Mouse (Mus musculus): ENCODE results near the gene Tnfsf13.

Tnfsf13 gene

DNA sequence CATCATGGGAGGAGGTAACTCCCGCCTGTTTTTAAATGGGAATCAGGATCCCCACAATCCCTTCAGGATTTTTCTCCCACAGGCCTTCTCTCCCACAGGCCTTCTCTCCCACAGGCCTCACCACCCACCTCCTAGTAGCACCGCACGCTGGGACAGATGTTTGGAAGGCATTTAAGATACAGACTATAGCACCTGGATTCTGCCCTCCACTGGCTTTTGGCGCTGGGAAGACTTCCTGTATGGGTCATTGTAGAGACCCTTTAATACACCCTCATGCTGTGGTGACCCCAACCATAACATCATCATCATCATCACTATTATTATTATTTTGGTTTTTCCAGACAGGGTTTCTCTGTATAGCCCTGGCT, 21.9 kb upstream of the Tnfsf13 start:
- in situ Hi-C loops (cut with MboI; ENCODE audit: unreplicated experiment in 2 of 2), result loop anchor here in 1 of 2 experiments (25.0 kb wide), 1 partner anchor 480 kb away; no protein-coding TSS in a partner anchor

- in situ Hi-C loops (cut with MboI; ENCODE audit: unreplicated experiment in 2 of 2), result loop anchor here in 1 of 2 experiments (25.0 kb wide), 1 partner anchor 480 kb away; no protein-coding TSS in a partner anchor
Observed at GRCm38 (mm10) chr11:69706775-69707479, 21.3 kb upstream of the Tnfsf13 start.

GRCm38 (mm10) chr11:69704613-69705010, 19.0 kb upstream of the Tnfsf13 start:
- in situ Hi-C loops (cut with MboI; ENCODE audit: unreplicated experiment in 2 of 2), result loop anchor here in 1 of 2 experiments (25.0 kb wide), 1 partner anchor 483 kb away; no protein-coding TSS in a partner anchor

DNA sequence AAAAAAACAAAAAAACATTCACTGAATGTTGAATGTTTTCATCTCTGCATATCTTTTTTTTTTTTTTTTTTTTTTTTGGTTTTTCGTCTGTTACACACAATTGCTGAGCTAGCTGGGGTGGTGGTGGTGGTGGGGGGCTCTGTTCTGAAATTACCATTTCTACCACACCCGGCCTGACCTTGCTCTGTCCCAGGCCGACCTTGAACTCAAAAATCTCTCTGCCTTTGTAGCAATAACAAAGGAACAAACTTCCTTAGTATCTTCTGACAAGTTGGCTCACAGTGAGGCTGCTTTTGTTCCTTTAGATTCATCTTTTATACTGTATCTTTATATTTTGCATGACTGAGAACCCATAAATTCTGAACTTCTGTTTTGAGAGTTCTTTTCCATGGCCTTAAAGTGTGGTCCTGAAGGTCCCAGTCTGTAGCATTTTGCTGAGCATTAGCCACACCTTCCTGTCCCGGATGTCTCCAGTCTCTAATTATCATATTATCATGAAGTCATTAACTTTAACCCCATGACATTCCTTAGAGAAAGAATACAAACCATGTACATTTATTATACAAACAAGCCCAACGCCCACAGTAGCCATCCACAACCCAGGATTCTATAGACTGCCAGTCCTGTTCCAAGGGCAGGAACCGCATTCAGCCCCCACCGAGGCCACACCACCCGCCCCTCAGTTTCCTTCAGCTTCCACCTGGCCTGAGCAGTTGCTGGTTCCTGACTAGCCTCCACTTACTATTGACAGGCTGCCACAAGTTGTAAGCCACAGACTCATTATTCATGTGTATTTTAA, 18.4 kb upstream of the Tnfsf13 start:
- in situ Hi-C loops (cut with MboI; ENCODE audit: unreplicated experiment in 2 of 2), result loop anchor here in 1 of 2 experiments (25.0 kb wide), 1 partner anchor 483 kb away; no protein-coding TSS in a partner anchor

DNA sequence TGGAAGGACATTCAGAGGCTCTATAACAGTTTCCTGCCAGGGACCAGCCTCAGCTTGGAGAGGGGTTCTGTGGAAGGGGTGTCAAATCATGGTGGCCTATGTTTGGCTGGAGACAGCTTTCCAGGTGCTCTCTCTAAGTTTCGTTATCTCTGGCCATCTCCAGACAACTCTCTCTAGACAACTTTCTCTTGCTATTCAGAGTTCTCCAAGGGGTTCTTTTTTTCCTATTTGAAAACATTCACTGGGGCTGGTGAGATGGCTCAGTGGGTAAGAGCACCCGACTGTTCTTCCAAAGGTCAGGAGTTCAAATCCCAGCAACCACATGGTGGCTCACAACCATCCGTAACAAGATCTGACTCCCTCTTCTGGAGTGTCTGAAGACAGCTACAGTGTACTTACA, 17.8 kb upstream of the Tnfsf13 start:
- in situ Hi-C loops (cut with MboI; ENCODE audit: unreplicated experiment in 2 of 2), result loop anchor here in 1 of 2 experiments (25.0 kb wide), 1 partner anchor 484 kb away; no protein-coding TSS in a partner anchor

GRCm38 (mm10) chr11:69702886-69703285, 17.3 kb upstream of the Tnfsf13 start:
- in situ Hi-C loops (cut with MboI; ENCODE audit: unreplicated experiment in 2 of 2), result loop anchor here in 1 of 2 experiments (25.0 kb wide), 1 partner anchor 484 kb away; no protein-coding TSS in a partner anchor

GRCm38 (mm10) chr11:69699595-69699994, 14.0 kb upstream of the Tnfsf13 start:
- in situ Hi-C loops (cut with MboI; ENCODE audit: unreplicated experiment in 2 of 2), result loop anchor here in 1 of 2 experiments (25.0 kb wide), 1 partner anchor 513 kb away; the partner anchor contains the start of genes Slc16a11 and Slc16a13

DNA sequence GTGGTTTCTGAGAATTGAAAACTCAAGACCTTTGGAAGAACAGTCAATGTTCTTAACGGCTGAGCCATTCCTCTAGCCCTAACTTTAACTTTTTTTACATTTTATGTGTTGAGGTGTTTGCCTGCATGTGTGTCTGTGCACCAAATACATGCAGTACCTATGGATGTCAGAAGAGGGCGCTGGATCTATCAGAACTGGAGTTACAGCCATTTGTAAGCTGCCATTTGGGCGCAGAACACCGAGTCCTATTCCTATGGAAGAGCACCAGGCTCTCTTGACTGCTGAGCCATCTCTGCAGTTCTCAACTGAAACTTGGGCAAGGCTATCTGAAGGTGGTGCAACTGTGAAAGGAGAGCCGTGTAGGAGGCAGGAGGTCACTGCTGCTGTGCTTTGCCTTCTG, 13.0 kb upstream of the Tnfsf13 start:
- in situ Hi-C loops (cut with MboI; ENCODE audit: unreplicated experiment in 2 of 2), result loop anchor here in 1 of 2 experiments (25.0 kb wide), 1 partner anchor 514 kb away; the partner anchor contains the start of genes Slc16a11 and Slc16a13

GRCm38 (mm10) chr11:69697396-69697795, 11.8 kb upstream of the Tnfsf13 start:
- in situ Hi-C loops (cut with MboI; ENCODE audit: unreplicated experiment in 2 of 2), result loop anchor here in 1 of 2 experiments (25.0 kb wide), 1 partner anchor 515 kb away; the partner anchor contains the start of genes Slc16a11 and Slc16a13

- in situ Hi-C loops (cut with MboI; ENCODE audit: unreplicated experiment in 2 of 2), result loop anchor here in 1 of 2 experiments (25.0 kb wide), 1 partner anchor 517 kb away; the partner anchor contains the start of genes Slc16a11 and Slc16a13
Observed at GRCm38 (mm10) chr11:69695361-69696181, 10.0 kb upstream of the Tnfsf13 start, which contains the start of the genes Tnfsf12 and Tnfsfm13. TSS of gene Tnfsf12 (minus strand) at chr11:69695849. TSS of gene Tnfsfm13 (minus strand) at chr11:69696098.

DNA sequence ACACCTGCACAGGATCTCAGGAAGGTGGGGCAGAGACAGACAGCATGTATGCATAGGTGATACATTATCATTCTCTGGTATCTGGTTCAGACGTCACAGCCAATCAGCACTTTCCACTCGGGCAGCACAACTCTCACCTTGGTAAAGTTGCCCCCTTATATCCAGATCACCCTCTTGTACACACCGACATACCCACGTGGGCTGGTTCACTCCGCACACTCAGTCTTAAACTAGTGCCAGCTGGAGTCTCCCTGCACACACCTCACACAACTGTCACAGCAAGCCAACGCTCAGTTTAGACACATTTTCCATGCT, 9.4 kb upstream of the Tnfsf13 start:
- in situ Hi-C loops (cut with MboI; ENCODE audit: unreplicated experiment in 2 of 2), result loop anchor here in 1 of 2 experiments (25.0 kb wide), 1 partner anchor 517 kb away; the partner anchor contains the start of genes Slc16a11 and Slc16a13

GRCm38 (mm10) chr11:69693421-69693965, 7.9 kb upstream of the Tnfsf13 start:
- in situ Hi-C loops (cut with MboI; ENCODE audit: unreplicated experiment in 2 of 2), result loop anchor here in 1 of 2 experiments (25.0 kb wide), 1 partner anchor 519 kb away; the partner anchor contains the start of genes Slc16a11 and Slc16a13

- in situ Hi-C loops (cut with MboI; ENCODE audit: unreplicated experiment in 2 of 2), result loop anchor here in 1 of 2 experiments (25.0 kb wide), 1 partner anchor 519 kb away; the partner anchor contains the start of genes Slc16a11 and Slc16a13
Observed at GRCm38 (mm10) chr11:69692863-69693262, 7.3 kb upstream of the Tnfsf13 start.

DNA sequence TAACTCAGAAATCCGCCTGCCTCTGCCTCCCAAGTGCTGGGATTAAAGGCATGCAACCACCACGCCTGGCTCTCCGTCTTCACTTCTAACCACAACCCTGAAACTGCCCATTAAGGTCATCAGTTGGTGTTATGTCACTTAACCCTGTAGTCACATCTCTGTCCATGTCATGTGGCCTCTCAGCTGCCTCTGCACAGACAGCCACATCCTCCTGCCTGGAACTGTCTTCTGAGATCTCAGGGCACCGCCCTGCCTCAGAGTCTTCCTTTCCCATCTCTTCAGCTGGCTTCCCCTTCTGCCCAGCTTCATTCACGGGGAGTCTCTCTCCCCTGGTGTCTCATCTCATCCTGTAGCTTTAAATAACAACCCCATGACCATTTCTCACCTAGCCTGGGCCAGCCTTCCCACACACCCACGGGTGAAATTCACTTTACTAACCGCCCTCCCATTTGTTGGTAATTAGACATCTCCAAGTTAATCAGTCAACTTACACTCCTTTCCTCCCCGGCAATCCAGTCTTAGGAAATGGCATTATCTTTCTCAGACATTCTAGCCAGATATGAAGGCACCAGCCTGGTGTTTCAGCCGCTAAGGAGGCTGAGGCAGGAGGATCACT, 6.7 kb upstream of the Tnfsf13 start:
- in situ Hi-C loops (cut with MboI; ENCODE audit: unreplicated experiment in 2 of 2), result loop anchor here in 1 of 2 experiments (25.0 kb wide), 1 partner anchor 520 kb away; the partner anchor contains the start of genes Slc16a11 and Slc16a13

- in situ Hi-C loops (cut with MboI; ENCODE audit: unreplicated experiment in 2 of 2), result loop anchor here in 1 of 2 experiments (10.0 to 25.0 kb wide), 2 partner anchors 265 to 522 kb away; partner anchors contain the start of genes Slc16a11 and Slc16a13
Observed at GRCm38 (mm10) chr11:69689891-69690290, 4.3 kb upstream of the Tnfsf13 start.

DNA sequence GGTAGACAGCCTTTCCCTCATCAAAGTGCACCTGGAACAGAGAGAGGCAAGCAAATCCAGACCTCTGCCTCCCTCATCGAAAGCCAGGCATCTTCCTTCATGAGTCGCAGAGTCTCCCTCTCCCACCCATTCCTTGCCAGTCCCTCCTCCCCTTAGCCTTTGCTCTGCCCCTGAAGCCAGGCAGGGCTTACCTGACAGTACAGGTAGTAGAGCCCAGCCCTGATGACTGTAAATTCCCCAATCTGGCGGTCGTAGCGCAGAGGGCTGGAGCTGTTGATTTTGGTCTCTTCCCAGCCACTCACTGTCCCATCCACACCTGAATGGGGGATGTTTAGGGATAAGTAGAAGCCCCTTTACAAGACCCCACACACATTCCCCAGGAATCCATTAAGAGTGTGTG, 1.5 kb upstream of the Tnfsf13 start:
- in situ Hi-C loops (cut with MboI; ENCODE audit: unreplicated experiment in 2 of 2), result loop anchor here in 1 of 2 experiments (10.0 to 25.0 kb wide), 2 partner anchors 268 to 525 kb away; partner anchors contain the start of genes Slc16a11 and Slc16a13

GRCm38 (mm10) chr11:69686377-69686776, 793 bp upstream of the Tnfsf13 start:
- in situ Hi-C loops (cut with MboI; ENCODE audit: unreplicated experiment in 2 of 2), result loop anchor here in 1 of 2 experiments (10.0 to 25.0 kb wide), 2 partner anchors 268 to 526 kb away; partner anchors contain the start of genes Slc16a11 and Slc16a13

GRCm38 (mm10) chr11:69684936-69685335, 648 bp downstream of the Tnfsf13 start:
- in situ Hi-C loops (cut with MboI; ENCODE audit: unreplicated experiment in 2 of 2), result loop anchor here (5.0 to 25.0 kb wide), 3 partner anchors 192 to 527 kb away; partner anchors contain the start of genes Tmem95 (in 2 of the 2), Slc16a11 (in 1 of the 2) and Slc16a13 (in 1 of the 2)
